Mouse (Mus musculus) yolk sac, embryonic 10.5 days (tissue): ENCODE results near the gene Odf3l2.

Experiments used
- DNase-seq: peaks from one replicate; pipeline ENCODE4 v3.0.0-alpha.2; 2017; ENCODE audit warnings: low spot score

Odf3l2 gene

GRCm38 (mm10) chr10:79645711-79646110 lies at the start of gene Odf3l2:
Gene Odf3l2, minus strand, starts transcription at chr10:79645738.
- no peak for DNase-seq

GRCm38 (mm10) chr10:79694379-79694655 lies 48.8 kb upstream of the Odf3l2 start:
- DNase-seq = no peak

- DNase-seq = no peak
Measured at GRCm38 (mm10) chr10:79693580-79694378, 48.2 kb upstream of the Odf3l2 start.

- no peak for DNase-seq
Measured at GRCm38 (mm10) chr10:79691986-79692548, 46.5 kb upstream of the Odf3l2 start.

- no peak for DNase-seq
Measured at GRCm38 (mm10) chr10:79689178-79689577, 43.6 kb upstream of the Odf3l2 start.

- no peak for DNase-seq
Measured at GRCm38 (mm10) chr10:79688720-79689119, 43.2 kb upstream of the Odf3l2 start, which contains the start of gene Gzmm. Gene Gzmm, plus strand, starts transcription at chr10:79689020.

- no peak for DNase-seq
Measured at GRCm38 (mm10) chr10:79687513-79687912, 42.0 kb upstream of the Odf3l2 start.

GRCm38 (mm10) chr10:79686691-79687090 lies 41.2 kb upstream of the Odf3l2 start:
- DNase-seq = no peak

- DNase-seq = no peak
Measured at GRCm38 (mm10) chr10:79686219-79686618, 40.7 kb upstream of the Odf3l2 start.

GRCm38 (mm10) chr10:79684770-79685600 lies 39.4 kb upstream of the Odf3l2 start:
- DNase-seq = no peak

- peak; percentile 57 for DNase-seq
Measured at GRCm38 (mm10) chr10:79683726-79684640, 38.4 kb upstream of the Odf3l2 start.

- peak; percentile 82 for DNase-seq
Measured at GRCm38 (mm10) chr10:79682916-79683582, 37.5 kb upstream of the Odf3l2 start.

GRCm38 (mm10) chr10:79682551-79682915 lies 37.0 kb upstream of the Odf3l2 start:
- no peak for DNase-seq

GRCm38 (mm10) chr10:79681591-79682245 lies 36.2 kb upstream of the Odf3l2 start, which contains the start of gene Cdc34:
Gene Cdc34, plus strand, starts transcription at chr10:79682195.
- peak; percentile 99 for DNase-seq

- DNase-seq = no peak
Measured at GRCm38 (mm10) chr10:79680606-79681495, 35.3 kb upstream of the Odf3l2 start.

- DNase-seq = no peak
Measured at GRCm38 (mm10) chr10:79675346-79676035, 30.0 kb upstream of the Odf3l2 start.

GRCm38 (mm10) chr10:79673054-79673453 lies 27.5 kb upstream of the Odf3l2 start:
- DNase-seq = no peak

GRCm38 (mm10) chr10:79672088-79672455 lies 26.5 kb upstream of the Odf3l2 start:
- no peak for DNase-seq
